Mouse (Mus musculus): ENCODE results near the gene Map3k11. TPM values are rescaled to one million over a fixed set of nuclear protein-coding genes. Genes with fewer than 3 reads are reported as not detected.

Gene Map3k11
- total and polyA plus RNA-seq, 3 experiments = 22.5 to 38.3 TPM; not detected in 1

GRCm38 (mm10) chr19:5725029-5725707, 36.6 kb downstream of the Map3k11 start (continued):
- peak; percentile 76 for TF ChIP-seq MAX (IDR thresholded peaks at IDR 0.05; ENCODE audit: low read length)
- peak; percentile 50 for TF ChIP-seq HCFC1 (IDR thresholded peaks at IDR 0.05; ENCODE audit: low read depth, low read length)
- TF ChIP-seq ZMIZ1 (IDR thresholded peaks at IDR 0.05; ENCODE audit: low read depth, low read length) = no peak
- no peak for TF ChIP-seq CTCF (IDR thresholded peaks at IDR 0.05 in 2 of 3, conservative IDR thresholded peaks at IDR 0.05 in 1 of 3; ENCODE audit: control insufficient read depth in 1 of 3, insufficient read depth in 1 of 3, low read depth in 2 of 3, low read length in 3 of 3, poor library complexity in 1 of 3, severe bottlenecking in 1 of 3)
- no peak for TF ChIP-seq MAFK (IDR thresholded peaks at IDR 0.05; ENCODE audit: borderline replicate concordance, low read depth, low read length)

GRCm38 (mm10) chr19:5725767-5726515, 37.4 kb downstream of the Map3k11 start, which contains the start of gene Ehbp1l1:
Gene Ehbp1l1 (minus strand): TSS chr19:5726317.
- H3K36me3 ChIP-seq (ENCODE audit: control insufficient read depth in 1 of 2, insufficient read depth in 2 of 2, low read length in 2 of 2) = peaks cover 3 to 31% of the 10 kb centered on the region in 2 experiments; a peak in 3 of 4 replicates
- H3K79me2 ChIP-seq (ENCODE audit: control insufficient read depth, insufficient read depth, low read length, poor library complexity) = peaks cover 51% of the 10 kb centered on the region
- peaks cover 3 to 50% of the 10 kb centered on the region in 2 experiments; a peak in 3 of 4 replicates for H3K4me1 ChIP-seq (ENCODE audit: control insufficient read depth in 1 of 2, insufficient read depth in 2 of 2, low read length in 2 of 2)
- peak; percentile 86 for DNase-seq (ENCODE audit: low read depth, low spot score)
- H3K9ac ChIP-seq (ENCODE audit: control insufficient read depth, low read depth, low read length, poor library complexity, severe bottlenecking) = peak within 1 kb of the TSS; percentile 93
- no peaks in the 10 kb centered on the region for H3K27me3 ChIP-seq (ENCODE audit: control insufficient read depth in 1 of 2, insufficient read depth in 2 of 2, low read length in 2 of 2)
- peak within 1 kb of the TSS; percentile 70 to 93 for H3K4me3 ChIP-seq (ENCODE audit: control insufficient read depth in 1 of 2, insufficient read depth in 1 of 2, low read depth in 2 of 2, low read length in 2 of 2)
- H3K9me3 ChIP-seq (replicated peaks; ENCODE audit: insufficient read depth, low read length) = no peaks in the 10 kb centered on the region
- TF ChIP-seq POLR2A (IDR thresholded peaks at IDR 0.05; ENCODE audit: control insufficient read depth in 1 of 2, insufficient read depth in 1 of 2, low read depth in 1 of 2, low read length in 2 of 2, poor library complexity in 1 of 2) (peak; percentile 61 to 80; a peak in 2 of 4 replicates), HCFC1 (IDR thresholded peaks at IDR 0.05; ENCODE audit: low read depth, low read length) (peak; percentile 54; the same call in 1 of the 2 replicates), UBTF (IDR thresholded peaks at IDR 0.05; ENCODE audit: borderline replicate concordance, insufficient read depth, low read depth, low read length) (no peak), ELF1 (IDR thresholded peaks at IDR 0.05; ENCODE audit: low read depth, low read length) (peak; percentile 95), ZMIZ1 (IDR thresholded peaks at IDR 0.05; ENCODE audit: low read depth, low read length) (peak; percentile 52; the same call in 1 of the 2 replicates), NELFE (IDR thresholded peaks at IDR 0.05; ENCODE audit: low read depth, low read length) (peak; percentile 73), MEF2A (IDR thresholded peaks at IDR 0.05; ENCODE audit: extremely low read depth, insufficient replicate concordance, low read depth, low read length, poor library complexity, severe bottlenecking) (no peak), MAX (IDR thresholded peaks at IDR 0.05; ENCODE audit: low read length) (0 out of 2 replicates have a peak, but pooled peaks have one; percentile 11), MAZ (IDR thresholded peaks at IDR 0.05; ENCODE audit: low read depth, low read length) (peak; percentile 95), POLR2AphosphoS2 (IDR thresholded peaks at IDR 0.05; ENCODE audit: low read length) (peak; percentile 57), MXI1 (IDR thresholded peaks at IDR 0.05; ENCODE audit: low read depth, low read length) (peak; percentile 24; the same call in 1 of the 2 replicates)
- H3K27ac ChIP-seq (ENCODE audit: control insufficient read depth, low read depth, low read length) = peak within 1 kb of the TSS; percentile 95
